Mouse (Mus musculus) macrophage (primary cell): ENCODE measurements around the gene Entpd7. TPM values are rescaled to one million over a fixed set of nuclear protein-coding genes. Genes with fewer than 3 reads are reported as not detected.

Experiments used
- H3K27ac ChIP-seq: fragments of 350-480 bp; formaldehyde crosslinking; 2 replicates; pipeline ENCODE4 v1.9.0; 2021
- H3K36me3 ChIP-seq: fragments of 350-480 bp; formaldehyde crosslinking; 2 replicates; pipeline ENCODE4 v1.9.0; 2021; ENCODE audit errors: inconsistent target
- H3K4me3 ChIP-seq: fragments of 350-480 bp; formaldehyde crosslinking; 2 replicates; pipeline ENCODE4 v1.9.0; 2021; ENCODE audit errors: inconsistent target
- H3K79me2 ChIP-seq: fragments of 350-480 bp; formaldehyde crosslinking; 2 replicates; pipeline ENCODE4 v1.9.0; 2021; ENCODE audit errors: inconsistent target
- WGBS: methylation state at CpG from one replicate; pipeline ENCODE4 v1.1.7; 2026; ENCODE audit warnings: inconsistent platforms; ENCODE audit not compliant: missing documents; 5-methylcytosine and 5-hydroxymethylcytosine counted together
- polyA plus RNA-seq: library from polyadenylated mRNA; stranded (reverse); fragments of 250-400 nt; gene quantifications from 3 replicates; pipeline ENCODE4 v1.2.4, GENCODE M21; 2018; ENCODE audit warnings: inconsistent platforms
- total RNA-seq, 78 experiments: library from RNA; depleted of rRNA; stranded (reverse); fragments of 250-400 nt; gene quantifications; 1 replicate in 9 of 78; 2 replicates in 24 of 78; 3 replicates in 43 of 78; 4 replicates in 2 of 78; pipeline ENCODE4 v1.2.4; 2018; ENCODE audit warnings: inconsistent platforms in 56 of 78

The Entpd7 gene
- 100 to 1,000 TPM in 8 of 26 experiments, 10 to 100 TPM in 18; 43.2 to 234 (median 67.2) TPM for total RNA-seq (2018; cell fraction: chromatin; rRNA removed)
- 10 to 100 TPM; 20.1 to 45.4 (median 27.3) TPM for total RNA-seq (2018; cell fraction: cytosol; rRNA removed)
- total RNA-seq (2018; cell fraction: nucleus; rRNA removed), result 100 to 1,000 TPM in 3 of 26 experiments, 10 to 100 TPM in 23; 37.0 to 129 (median 58.1) TPM
- 10.2 to 14.7 TPM (median 11.2 TPM) in 3 replicates for polyA plus RNA-seq

- H3K27ac ChIP-seq, result peak within 1 kb of the TSS; percentile 41; the same call in 1 of the 2 replicates
- peaks cover 48% of the 10 kb centered on the region for H3K79me2 ChIP-seq
- peak within 1 kb of the TSS; percentile 92 for H3K4me3 ChIP-seq
- no peaks in the 10 kb centered on the region for H3K36me3 ChIP-seq
- under 1% methylated on average over 60 of the region's 60 CpGs for WGBS
Observed at GRCm38 (mm10) chr19:43689419-43690246, at the start of gene Entpd7. TSS of gene Entpd7 (plus strand) at chr19:43689672.

- WGBS, result 78% methylated on average over 11 of the region's 11 CpGs
Observed at GRCm38 (mm10) chr19:43641833-43642232, 47.6 kb upstream of the Entpd7 start.

DNA sequence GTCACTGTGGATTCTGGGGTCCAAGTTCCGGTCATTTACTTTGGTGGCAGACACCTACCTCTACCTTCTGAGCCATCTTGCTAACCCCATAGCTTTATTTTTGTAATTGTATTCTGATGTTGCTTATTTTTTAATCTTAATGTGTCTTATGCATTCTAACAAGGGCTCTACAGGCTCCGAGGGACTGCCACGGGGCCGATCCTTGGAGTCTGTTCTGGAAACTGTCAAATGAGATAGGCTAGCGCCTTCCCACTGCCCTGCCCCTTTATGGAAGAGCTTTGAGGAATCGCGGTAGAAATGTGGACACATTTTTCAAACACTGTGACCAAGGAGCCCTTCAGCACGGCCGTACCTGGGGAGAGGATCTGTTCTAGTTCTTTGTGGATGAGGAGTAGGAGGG is 46.6 kb upstream of the Entpd7 start:
- 93% methylated on average over 5 of the region's 9 CpGs for WGBS
- Histone ChIP-seq H3K79me2 (no peaks in the 10 kb centered on the region), H3K36me3 (no peaks in the 10 kb centered on the region), H3K27ac (no peak overlapping the region), H3K4me3 (no peak overlapping the region)

More at GRCm38 (mm10) chr19:43641833-43642232, 47.6 kb upstream of the Entpd7 start:
- no peaks in the 10 kb centered on the region for H3K36me3 ChIP-seq
- no peak overlapping the region for H3K4me3 ChIP-seq
- no peaks in the 10 kb centered on the region for H3K79me2 ChIP-seq
- H3K27ac ChIP-seq, result no peak overlapping the region

GRCm38 (mm10) chr19:43645508-43645907 is 44.0 kb upstream of the Entpd7 start:
- WGBS, result 51% methylated on average over 9 of the region's 9 CpGs
- Histone ChIP-seq H3K27ac (no peak overlapping the region), H3K4me3 (no peak overlapping the region)

DNA sequence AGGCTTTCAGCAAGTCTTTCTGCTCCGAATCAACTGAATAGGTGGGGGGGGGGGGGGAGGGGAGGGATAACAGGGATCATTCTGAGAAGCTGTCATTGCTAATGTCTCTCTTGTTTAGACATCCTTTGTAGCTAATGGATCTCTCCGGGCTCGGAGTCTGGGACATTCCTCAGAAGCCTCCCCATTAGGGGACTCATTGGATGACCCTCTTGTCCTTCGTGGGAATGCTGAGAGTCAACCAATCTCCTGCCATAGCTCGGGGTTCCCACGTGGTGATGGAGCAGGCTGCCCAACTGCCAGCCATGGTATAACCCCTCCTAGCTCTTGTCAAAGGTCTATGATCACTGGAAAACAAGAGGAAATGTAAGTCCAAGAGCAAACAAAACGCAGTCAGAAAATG is 42.6 kb upstream of the Entpd7 start:
- Histone ChIP-seq H3K27ac (no peak overlapping the region), H3K4me3 (no peak overlapping the region), H3K79me2 (no peaks in the 10 kb centered on the region), H3K36me3 (no peaks in the 10 kb centered on the region)
- 54% methylated on average over 7 of the region's 7 CpGs for WGBS

More at GRCm38 (mm10) chr19:43645508-43645907, 44.0 kb upstream of the Entpd7 start:
- H3K36me3 ChIP-seq, result no peaks in the 10 kb centered on the region
- no peaks in the 10 kb centered on the region for H3K79me2 ChIP-seq

DNA sequence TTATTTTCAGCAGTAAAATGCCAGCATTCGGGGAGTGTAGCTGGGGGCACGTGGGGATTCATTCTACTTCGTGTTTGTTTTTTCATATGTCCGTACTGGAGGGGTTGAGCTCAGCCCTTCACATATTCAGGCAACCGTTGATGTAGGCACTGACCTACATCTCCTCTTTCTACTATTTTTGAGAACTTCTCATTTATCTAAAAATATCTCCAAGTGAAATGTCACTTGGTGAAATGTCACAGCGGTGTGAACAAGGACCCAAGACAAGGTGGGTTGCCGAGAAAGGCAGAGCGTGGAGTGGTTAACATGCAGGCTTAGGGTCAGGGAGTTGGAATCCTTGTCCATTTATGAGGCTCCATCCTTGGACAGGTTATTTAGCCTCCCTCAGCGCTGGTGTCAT is 42.2 kb upstream of the Entpd7 start:
- H3K4me3 ChIP-seq, result no peak overlapping the region
- H3K36me3 ChIP-seq, result no peaks in the 10 kb centered on the region
- H3K79me2 ChIP-seq, result no peaks in the 10 kb centered on the region
- H3K27ac ChIP-seq, result no peak overlapping the region
- whole genome bisulfite sequencing, result 27% methylated on average over 9 of the region's 9 CpGs

GRCm38 (mm10) chr19:43648343-43648742 is 41.1 kb upstream of the Entpd7 start:
- Histone ChIP-seq H3K36me3 (no peaks in the 10 kb centered on the region), H3K4me3 (no peak overlapping the region), H3K27ac (no peak overlapping the region), H3K79me2 (no peaks in the 10 kb centered on the region)
- 21% methylated on average over 4 of the region's 4 CpGs for WGBS

DNA sequence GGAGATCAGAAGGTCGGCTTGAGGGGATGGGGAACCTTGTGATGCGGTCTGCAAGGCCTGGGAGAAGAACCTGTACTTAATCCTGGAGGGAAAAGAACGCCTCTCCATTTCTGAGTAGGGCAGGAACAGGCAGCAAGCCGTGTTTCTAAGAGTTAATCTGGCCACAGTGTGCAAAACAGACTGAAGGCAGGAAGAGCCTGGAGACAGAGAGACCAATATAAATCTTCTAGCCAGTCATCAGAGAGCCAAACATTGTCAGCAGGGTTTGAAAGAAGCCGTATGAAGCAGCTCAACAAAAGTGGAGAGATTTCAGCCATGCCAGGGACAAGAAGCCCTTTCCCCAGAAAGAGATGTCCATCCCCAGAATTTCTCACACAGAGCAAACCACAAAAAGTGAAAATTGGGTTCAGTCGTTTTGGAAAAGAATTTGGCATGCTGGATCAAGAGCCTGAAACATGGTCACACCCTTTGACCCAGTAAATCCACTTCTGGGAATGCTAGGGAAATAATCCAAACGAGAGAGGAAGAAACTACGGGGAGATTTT is 38.2 kb upstream of the Entpd7 start:
- H3K36me3 ChIP-seq, result no peaks in the 10 kb centered on the region
- 69% methylated on average over 8 of the region's 8 CpGs for WGBS
- no peak overlapping the region for H3K27ac ChIP-seq
- H3K79me2 ChIP-seq, result no peaks in the 10 kb centered on the region
- H3K4me3 ChIP-seq, result no peak overlapping the region

DNA sequence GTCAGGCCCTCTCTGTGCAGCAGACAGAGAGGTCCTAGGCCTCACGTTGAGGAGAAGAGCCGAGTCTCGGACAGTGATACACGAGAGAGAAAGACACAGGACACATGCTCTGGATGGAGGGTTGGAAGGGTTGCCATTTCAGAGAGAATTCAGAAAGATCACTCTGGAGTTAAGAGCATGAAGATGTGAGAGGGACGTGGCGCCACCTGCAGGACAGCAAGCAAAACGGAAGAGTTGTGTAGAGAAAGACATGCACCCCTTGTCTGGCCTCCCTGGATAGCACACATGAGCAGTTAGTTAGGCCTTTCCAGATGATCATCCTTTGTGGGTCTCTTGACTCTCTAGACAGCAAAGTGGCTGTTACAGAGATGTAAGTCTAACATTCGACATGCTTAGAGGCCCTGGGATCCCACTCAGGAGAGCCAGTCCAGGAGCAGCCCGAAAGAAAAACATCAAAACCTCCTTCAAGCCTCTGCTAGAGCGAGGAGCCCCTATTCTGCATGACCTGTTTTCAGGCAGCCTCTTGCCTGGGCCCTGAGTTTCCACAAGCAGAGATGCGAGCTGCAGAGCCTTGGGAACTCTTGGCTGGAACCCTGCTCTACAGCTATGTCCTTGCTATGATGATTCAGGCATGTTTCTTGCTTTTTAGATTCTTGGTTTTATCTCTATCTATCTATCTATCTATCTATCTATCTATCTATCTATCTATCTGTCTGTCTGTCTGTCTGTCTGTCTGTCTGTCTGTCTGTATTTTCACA is 33.6 kb upstream of the Entpd7 start:
- H3K27ac ChIP-seq, result no peak overlapping the region
- 47% methylated on average over 11 of the region's 11 CpGs for WGBS
- H3K79me2 ChIP-seq, result no peaks in the 10 kb centered on the region
- H3K36me3 ChIP-seq, result no peaks in the 10 kb centered on the region
- H3K4me3 ChIP-seq, result no peak overlapping the region

- H3K4me3 ChIP-seq, result no peak overlapping the region
- 37% methylated on average over 6 of the region's 6 CpGs for WGBS
- no peak overlapping the region for H3K27ac ChIP-seq
- peaks cover 12% of the 10 kb centered on the region for H3K36me3 ChIP-seq
- H3K79me2 ChIP-seq, result no peaks in the 10 kb centered on the region; the same call in 1 of the 2 replicates
Observed at GRCm38 (mm10) chr19:43659632-43660031, 29.8 kb upstream of the Entpd7 start.

DNA sequence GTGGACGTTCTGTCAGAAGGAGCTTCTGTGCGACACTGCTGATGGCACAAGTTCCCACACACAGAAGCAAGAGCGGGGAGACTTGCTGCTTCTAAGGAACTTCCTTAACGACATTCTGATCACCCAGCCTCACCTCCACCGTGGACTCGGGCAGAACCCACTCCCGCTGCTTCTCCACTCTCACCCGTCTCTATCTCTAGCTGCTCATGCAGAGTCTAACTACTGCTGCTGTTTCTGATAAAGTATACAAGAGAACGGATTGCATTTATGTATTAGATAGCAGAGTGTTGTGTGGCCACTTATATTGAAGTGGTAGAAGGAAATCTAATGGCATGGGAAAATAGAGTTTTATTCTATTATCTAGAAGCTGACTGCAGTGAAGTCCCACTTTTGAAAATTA is 28.7 kb upstream of the Entpd7 start:
- WGBS, result 52% methylated on average over 9 of the region's 9 CpGs
- Histone ChIP-seq H3K27ac (no peak overlapping the region), H3K79me2 (peaks cover 10% of the 10 kb centered on the region), H3K36me3 (peaks cover 14% of the 10 kb centered on the region), H3K4me3 (no peak overlapping the region)

DNA sequence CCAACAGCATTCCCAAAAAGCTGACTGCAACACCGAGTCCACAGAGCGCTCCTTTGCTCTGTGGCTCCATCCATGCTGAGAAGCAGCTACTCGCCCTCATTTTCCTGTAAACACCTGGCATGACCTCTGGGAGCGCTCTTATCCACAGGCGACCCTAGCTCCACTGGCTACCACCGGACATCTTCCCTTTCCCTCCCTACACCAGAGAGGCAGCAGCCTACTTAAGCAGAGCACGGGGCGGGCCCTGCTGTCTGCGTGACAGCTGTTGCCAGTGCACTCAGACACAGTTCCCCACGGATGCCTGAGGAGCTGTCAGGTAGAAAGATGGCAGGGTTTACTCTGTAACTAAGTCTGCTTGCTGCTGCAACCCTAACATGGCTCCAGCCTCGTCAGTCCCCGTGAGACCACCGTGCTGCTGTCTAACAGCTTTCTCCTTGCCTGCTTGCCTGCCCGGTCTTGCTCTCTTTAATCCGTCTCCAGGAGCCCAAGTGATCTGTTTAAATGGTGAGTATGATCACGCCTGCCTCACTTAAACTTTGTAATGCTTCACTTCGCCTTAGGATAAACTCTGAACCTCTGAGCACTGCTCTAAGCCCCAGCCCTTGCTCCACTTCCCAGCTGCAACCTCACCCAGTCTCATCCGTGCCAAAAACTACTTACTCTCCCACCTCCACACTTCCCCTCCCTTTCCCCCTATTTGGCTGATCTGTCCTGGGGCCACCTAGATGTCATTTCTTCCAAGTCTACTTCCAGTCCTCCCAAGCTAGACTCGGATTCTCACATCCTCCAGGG is 27.1 kb upstream of the Entpd7 start:
- WGBS, result 91% methylated on average over 19 of the region's 19 CpGs
- Histone ChIP-seq H3K4me3 (no peak overlapping the region), H3K27ac (no peak overlapping the region), H3K36me3 (peaks cover 21% of the 10 kb centered on the region), H3K79me2 (peaks cover 20% of the 10 kb centered on the region)

DNA sequence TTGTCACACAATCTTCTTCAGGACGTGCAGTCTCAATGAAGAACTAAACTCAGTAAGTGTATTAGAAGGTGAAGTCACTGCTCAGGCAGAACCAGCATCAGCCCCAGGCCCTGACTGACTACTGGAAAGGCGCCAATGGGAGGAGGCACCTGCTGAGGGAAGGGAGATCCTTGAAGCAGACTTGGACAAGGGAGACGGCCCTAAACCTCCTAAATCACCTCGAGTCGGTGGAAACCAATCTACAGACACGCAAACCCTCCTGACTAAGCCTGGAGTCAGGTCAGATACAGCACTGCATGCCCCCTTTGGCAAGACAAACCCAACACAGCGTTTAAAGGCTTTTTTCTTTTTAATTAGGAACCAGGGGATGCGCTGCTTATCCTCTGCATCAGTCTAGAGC is 26.0 kb upstream of the Entpd7 start:
- Histone ChIP-seq H3K79me2 (peaks cover 31% of the 10 kb centered on the region), H3K36me3 (peaks cover 21% of the 10 kb centered on the region), H3K27ac (no peak overlapping the region), H3K4me3 (no peak overlapping the region)
- 91% methylated on average over 8 of the region's 8 CpGs for WGBS
